Mouse (Mus musculus) limb, embryonic 14.5 days (tissue): ENCODE data around the gene Arhgap27. TPM values are rescaled to one million over a fixed set of nuclear protein-coding genes. Genes with fewer than 3 reads are reported as not detected.

ENCODE experiments used
- ATAC-seq: fragments of 200-750 bp; cut with Nextera tagmentation; 2 replicates; pipeline ENCODE4 v1.8.0; 2017; ENCODE audit warnings: low read depth, moderate number of reproducible peaks, moderate TSS enrichment; ENCODE audit not compliant: low FRiP score
- DNase-seq: peaks from one replicate; pipeline ENCODE4 v3.0.0-alpha.2; 2015; ENCODE audit warnings: low spot score
- H3K27ac ChIP-seq: fragments of 300-500 bp; sonication (generic); replicated peaks from 2 replicates; pipeline ENCODE4 v1.5.1; 2014; ENCODE audit warnings: low read depth, mild to moderate bottlenecking, low read length, moderate library complexity, mixed read lengths
- H3K27me3 ChIP-seq: fragments of 300-500 bp; sonication (generic); 2 replicates; pipeline ENCODE4 v1.6.1; 2014; ENCODE audit warnings: low read length, mixed read lengths; ENCODE audit not compliant: control insufficient read depth, insufficient read depth
- H3K36me3 ChIP-seq: fragments of 300-500 bp; sonication (generic); 2 replicates; pipeline ENCODE4 v1.6.1; 2014; ENCODE audit warnings: mild to moderate bottlenecking, low read length, moderate library complexity, mixed read lengths; ENCODE audit not compliant: control insufficient read depth, insufficient read depth
- H3K4me1 ChIP-seq: fragments of 300-500 bp; sonication (generic); 2 replicates; pipeline ENCODE4 v1.6.1; 2014; ENCODE audit warnings: antibody characterized with exemption, low read length, mixed read lengths; ENCODE audit not compliant: control insufficient read depth, insufficient read depth
- H3K4me2 ChIP-seq: fragments of 300-500 bp; sonication (generic); replicated peaks from 2 replicates; pipeline ENCODE4 v1.6.1; 2014; ENCODE audit warnings: low read depth, mild to moderate bottlenecking, low read length, moderate library complexity; ENCODE audit not compliant: severe bottlenecking
- H3K4me3 ChIP-seq: fragments of 300-500 bp; sonication (generic); replicated peaks from 2 replicates; pipeline ENCODE4 v1.5.1; 2014; ENCODE audit warnings: low read length
- H3K9ac ChIP-seq: fragments of 300-500 bp; sonication (generic); 2 replicates; pipeline ENCODE4 v1.6.1; 2014; ENCODE audit warnings: mild to moderate bottlenecking, low read depth, low read length, moderate library complexity; ENCODE audit not compliant: severe bottlenecking
- H3K9me3 ChIP-seq: fragments of 300-500 bp; sonication (generic); 2 replicates; pipeline ENCODE4 v1.6.1; 2016; ENCODE audit warnings: low read length; ENCODE audit not compliant: control insufficient read depth
- POLR2A ChIP-seq: fragments of 200-500 bp; IDR thresholded peaks from 2 replicates; pipeline ENCODE4 v1.8.0; 2012; ENCODE audit warnings: inconsistent platforms, mild to moderate bottlenecking, moderate library complexity, borderline replicate concordance; ENCODE audit not compliant: insufficient read depth, insufficient read length; ENCODE audit errors: extremely low read depth
- WGBS: fragments of 180-500 bp; shearing (Covaris S2); extraction: QIAGEN DNeasy Blood & Tissue Kit; methylation state at CpG from one replicate; pipeline ENCODE4 v1.1.7; 2014; 5-methylcytosine and 5-hydroxymethylcytosine counted together
- polyA plus RNA-seq, 2 experiments: library from polyadenylated mRNA; depleted of rRNA in 1 of 2; stranded (reverse) in 1 of 2; unstranded in 1 of 2; fragments of >200 nt; fragmentation: Nextera tagmentation in 1 of 2; extraction: Ambion mirVana in 1 of 2; gene quantifications; 2 replicates each; pipeline versions ENCODE4 v1.2.1 to v1.2.3; 2012 to 2014

Gene Arhgap27
- polyA plus RNA-seq, 2 experiments: 8.4 to 14.1 TPM

DNA sequence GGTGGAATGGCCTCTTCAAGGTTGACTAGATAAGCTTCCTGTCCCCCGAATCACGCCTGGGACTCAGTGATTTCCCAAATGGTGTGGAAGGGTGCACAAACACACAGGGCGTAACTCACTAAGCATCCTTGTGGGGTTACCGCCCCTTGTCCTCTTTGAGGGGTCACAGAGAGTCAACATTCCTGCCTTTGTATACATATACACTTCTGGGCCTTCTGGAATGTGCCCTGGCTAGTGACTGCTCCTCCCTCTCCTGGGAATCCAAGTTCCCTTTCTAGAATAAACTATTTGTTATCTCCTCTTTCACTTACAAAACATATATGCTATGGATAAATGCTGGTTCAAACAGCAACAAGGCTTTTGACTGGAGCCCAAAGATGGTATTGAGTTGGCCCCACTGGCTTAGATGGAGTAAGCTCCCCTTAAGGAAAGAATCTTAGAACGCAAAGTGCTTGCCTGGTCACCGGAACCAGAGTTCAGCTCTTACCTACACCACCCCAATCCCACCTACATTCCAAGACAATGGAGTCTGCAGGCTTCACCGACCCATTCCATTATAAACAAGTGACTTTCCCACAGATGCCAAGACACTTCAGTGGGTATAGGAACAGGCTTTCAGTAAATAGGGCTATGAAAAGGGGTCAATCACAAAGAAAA is 24.5 kb upstream of the Arhgap27 start:
- H3K9me3 ChIP-seq: no peaks in the 10 kb centered on the region
- 87% methylated on average over 7 of the region's 7 CpGs for WGBS
- no peaks in the 10 kb centered on the region for H3K4me1 ChIP-seq
- H3K4me2 ChIP-seq: no peak overlapping the region
- H3K4me3 ChIP-seq: no peak overlapping the region
- ATAC-seq (no peak), DNase-seq (no peak)
- TF ChIP-seq POLR2A: no peak
- H3K9ac ChIP-seq: no peak overlapping the region
- no peak overlapping the region for H3K27ac ChIP-seq
- H3K27me3 ChIP-seq: no peaks in the 10 kb centered on the region
- H3K36me3 ChIP-seq: peaks cover 21% of the 10 kb centered on the region

GRCm38 (mm10) chr11:103386827-103387226 is 23.3 kb upstream of the Arhgap27 start:
- Histone ChIP-seq H3K27ac (no peak overlapping the region), H3K4me3 (no peak overlapping the region), H3K9me3 (no peaks in the 10 kb centered on the region), H3K9ac (no peak overlapping the region), H3K4me2 (no peak overlapping the region), H3K27me3 (no peaks in the 10 kb centered on the region), H3K4me1 (no peaks in the 10 kb centered on the region), H3K36me3 (peaks cover 11% of the 10 kb centered on the region)
- 84% methylated on average over 9 of the region's 9 CpGs for WGBS
- TF ChIP-seq POLR2A: no peak
- ATAC-seq: no peak
- DNase-seq: no peak

DNA sequence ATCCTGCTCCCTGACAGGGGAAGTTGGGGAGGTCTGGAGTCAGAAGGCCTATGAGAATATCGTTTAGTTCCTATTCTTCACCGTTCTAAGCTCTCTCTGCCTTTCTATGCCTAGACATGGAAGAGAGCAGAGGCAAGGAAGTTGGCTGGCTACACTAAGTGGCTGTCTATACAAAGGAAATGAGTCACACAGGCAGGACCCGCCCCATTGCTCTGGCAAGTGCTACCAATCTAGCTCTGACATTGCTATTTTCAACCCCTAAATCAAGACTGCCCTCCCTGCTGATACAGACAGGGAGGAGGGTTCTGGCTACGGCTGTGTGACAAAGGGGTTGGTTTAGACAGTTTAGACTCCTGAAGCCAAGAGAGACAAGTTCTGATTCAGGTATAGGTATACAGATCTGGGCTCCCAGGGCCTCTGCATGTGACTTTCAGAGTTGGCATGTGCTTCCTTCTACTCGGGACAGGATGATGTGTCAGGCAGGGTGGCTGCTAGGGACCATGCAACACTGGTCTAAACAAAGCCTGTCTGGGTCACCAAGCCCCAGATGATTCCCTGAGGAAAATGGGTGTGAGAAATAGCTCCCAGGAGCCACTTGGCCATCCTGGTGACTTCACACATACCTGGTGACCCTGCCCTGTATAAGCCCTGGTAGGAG is 18.6 kb upstream of the Arhgap27 start:
- Histone ChIP-seq H3K9ac (no peak overlapping the region), H3K4me1 (no peaks in the 10 kb centered on the region), H3K4me3 (no peak overlapping the region), H3K27ac (no peak overlapping the region), H3K36me3 (peaks cover 26% of the 10 kb centered on the region), H3K9me3 (no peaks in the 10 kb centered on the region), H3K4me2 (no peak overlapping the region), H3K27me3 (no peaks in the 10 kb centered on the region)
- no peak for TF ChIP-seq POLR2A
- ATAC-seq: no peak
- 72% methylated on average over 5 of the region's 5 CpGs for WGBS
- DNase-seq: no peak

GRCm38 (mm10) chr11:103381505-103381904 is 18.0 kb upstream of the Arhgap27 start:
- no peaks in the 10 kb centered on the region for H3K9me3 ChIP-seq
- H3K36me3 ChIP-seq: peaks cover 26% of the 10 kb centered on the region
- 85% methylated on average over 7 of the region's 7 CpGs for WGBS
- ATAC-seq (no peak), DNase-seq (no peak)
- H3K4me3 ChIP-seq: no peak overlapping the region
- TF ChIP-seq POLR2A: no peak
- H3K4me1 ChIP-seq: no peaks in the 10 kb centered on the region
- no peak overlapping the region for H3K4me2 ChIP-seq
- no peaks in the 10 kb centered on the region for H3K27me3 ChIP-seq
- no peak overlapping the region for H3K27ac ChIP-seq
- H3K9ac ChIP-seq: no peak overlapping the region

GRCm38 (mm10) chr11:103380460-103380859 is 17.0 kb upstream of the Arhgap27 start:
- Histone ChIP-seq H3K4me1 (no peaks in the 10 kb centered on the region), H3K27me3 (no peaks in the 10 kb centered on the region), H3K27ac (no peak overlapping the region), H3K4me2 (no peak overlapping the region), H3K36me3 (peaks cover 37% of the 10 kb centered on the region), H3K9me3 (no peaks in the 10 kb centered on the region), H3K4me3 (no peak overlapping the region), H3K9ac (no peak overlapping the region)
- DNase-seq (no peak), ATAC-seq (no peak)
- TF ChIP-seq POLR2A: no peak
- 91% methylated on average over 5 of the region's 5 CpGs for WGBS
